Mouse (Mus musculus): ENCODE results near the gene Ticam1. TPM values are rescaled to one million over a fixed set of nuclear protein-coding genes. Genes with fewer than 3 reads are reported as not detected.

Ticam1 gene
- total RNA-seq, 2 experiments from 2014 or later: 6.1 to 7.1 TPM

DNA sequence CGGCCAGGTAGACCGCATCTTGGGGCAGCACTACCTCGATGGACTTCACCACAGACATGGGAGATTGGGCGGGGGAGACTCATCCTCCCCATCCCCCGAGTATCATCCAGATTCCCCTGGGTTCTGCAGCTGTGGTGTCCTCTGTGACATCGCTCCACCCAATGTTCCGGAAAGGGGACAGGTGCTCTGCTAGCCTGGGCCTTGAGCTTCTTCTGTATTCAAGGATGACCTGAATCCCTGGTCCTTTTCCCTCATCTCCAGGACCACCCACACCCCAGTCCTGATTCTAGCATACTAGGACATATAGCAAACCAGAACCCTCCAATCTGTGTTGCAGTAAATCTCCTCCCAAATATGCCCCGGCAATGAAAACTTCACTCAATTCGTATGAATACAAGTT, 23.6 kb upstream of the Ticam1 start, which contains the start of gene Arrdc5:
Gene Arrdc5, minus strand, starts transcription at position 101 of the 400 bp plus-strand sequence.
- DNase-seq (ENCODE audit: low spot score in 2 of 2): no peak
- TF ChIP-seq CTCF (conservative IDR thresholded peaks at IDR 0.05): no peak
- Histone ChIP-seq H3K4me3 (no peak within 1 kb of the TSS), H3K27ac (no peak within 1 kb of the TSS)

DNA sequence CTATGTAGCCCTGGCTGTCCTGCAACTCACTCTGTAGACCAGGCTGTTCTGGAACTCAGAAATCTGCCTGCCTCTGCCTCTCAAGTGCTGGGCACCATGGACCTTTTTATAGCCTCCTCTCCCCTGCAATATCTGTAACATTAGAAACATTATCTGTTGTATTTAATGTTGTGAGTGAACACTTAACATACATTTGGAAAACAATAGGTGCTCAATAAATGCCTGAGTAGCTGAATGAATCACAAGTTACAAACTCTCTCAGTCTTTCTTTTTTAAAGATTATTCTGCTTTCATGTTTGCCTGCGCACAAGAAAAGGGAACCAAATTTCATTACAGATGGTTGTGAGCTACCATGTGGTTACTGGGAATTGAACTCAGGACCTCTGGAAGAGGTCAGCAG, 21.7 kb upstream of the Ticam1 start:
- no peak for TF ChIP-seq CTCF (conservative IDR thresholded peaks at IDR 0.05)
- Histone ChIP-seq H3K4me3 (no peak overlapping the region), H3K27ac (no peak overlapping the region)
- DNase-seq (ENCODE audit: low spot score in 2 of 2): no peak

DNA sequence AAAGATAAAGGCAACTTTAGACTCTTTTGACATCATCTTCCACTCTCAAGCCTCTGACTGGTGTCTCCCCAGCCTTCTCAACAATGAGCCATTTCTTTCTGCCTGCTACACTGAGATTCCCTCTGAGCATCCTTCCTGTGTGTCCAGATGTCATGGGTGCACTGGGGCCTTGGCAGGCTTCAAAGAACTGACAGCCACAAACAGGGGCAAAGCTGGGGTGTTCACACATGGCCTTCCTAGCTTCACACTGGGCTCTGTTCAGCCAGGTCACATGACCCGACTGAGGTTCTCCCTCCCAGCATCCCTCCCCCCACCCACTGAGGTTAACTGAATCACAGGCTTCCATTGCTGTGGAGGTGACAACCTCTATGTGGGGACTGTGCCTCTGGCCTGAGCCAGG, 19.6 kb upstream of the Ticam1 start:
- DNase-seq (ENCODE audit: low spot score in 2 of 2): no peak
- H3K4me3 ChIP-seq: no peak overlapping the region
- TF ChIP-seq CTCF (conservative IDR thresholded peaks at IDR 0.05): no peak
- H3K27ac ChIP-seq: no peak overlapping the region

DNA sequence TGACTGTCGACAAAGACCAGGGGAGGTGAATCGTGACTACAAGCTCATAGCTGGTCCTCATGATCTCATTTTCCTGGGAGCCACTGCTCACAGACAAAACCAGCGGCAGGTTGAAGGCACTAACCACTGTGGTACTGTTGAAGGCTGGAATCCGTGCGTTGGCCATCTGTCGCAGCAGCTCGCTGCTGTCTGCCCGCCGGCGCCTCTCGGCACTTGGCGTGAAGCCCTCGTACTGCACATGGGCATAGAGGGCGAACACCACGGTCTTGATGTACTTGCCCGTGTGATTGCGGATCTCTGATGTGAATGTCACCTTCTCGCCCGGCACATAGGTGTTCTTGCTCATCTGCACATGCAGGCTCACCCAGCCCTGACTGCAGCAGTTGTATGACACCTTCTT, 17.7 kb upstream of the Ticam1 start:
- no peak overlapping the region for H3K27ac ChIP-seq
- peak in 1 of 2 experiments; percentile 27 for DNase-seq (ENCODE audit: low spot score in 2 of 2)
- no peak for TF ChIP-seq CTCF (conservative IDR thresholded peaks at IDR 0.05)
- no peak overlapping the region for H3K4me3 ChIP-seq

DNA sequence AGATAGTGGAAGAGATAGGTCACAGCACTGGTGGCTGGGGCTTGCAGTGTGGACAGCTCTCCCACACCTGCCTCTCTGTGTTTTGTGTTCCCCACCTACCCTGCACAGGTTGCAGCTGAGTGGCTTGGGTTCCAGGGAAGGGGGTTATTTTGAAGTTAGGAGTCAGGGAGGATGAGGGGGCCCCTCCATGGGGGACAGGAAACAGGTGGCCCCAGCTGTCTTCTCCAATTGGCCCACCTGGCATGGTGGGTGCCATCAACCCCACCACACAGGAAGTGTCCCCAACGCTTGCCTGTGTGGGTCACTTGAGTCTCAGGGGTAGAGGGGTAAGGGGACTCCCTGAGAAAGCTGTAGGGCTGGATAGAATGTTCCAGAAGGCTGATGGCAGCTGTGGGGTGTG, 16.7 kb upstream of the Ticam1 start:
- no peak for TF ChIP-seq CTCF (conservative IDR thresholded peaks at IDR 0.05)
- H3K4me3 ChIP-seq: no peak overlapping the region
- no peak for DNase-seq (ENCODE audit: low spot score in 2 of 2)
- H3K27ac ChIP-seq: no peak overlapping the region

DNA sequence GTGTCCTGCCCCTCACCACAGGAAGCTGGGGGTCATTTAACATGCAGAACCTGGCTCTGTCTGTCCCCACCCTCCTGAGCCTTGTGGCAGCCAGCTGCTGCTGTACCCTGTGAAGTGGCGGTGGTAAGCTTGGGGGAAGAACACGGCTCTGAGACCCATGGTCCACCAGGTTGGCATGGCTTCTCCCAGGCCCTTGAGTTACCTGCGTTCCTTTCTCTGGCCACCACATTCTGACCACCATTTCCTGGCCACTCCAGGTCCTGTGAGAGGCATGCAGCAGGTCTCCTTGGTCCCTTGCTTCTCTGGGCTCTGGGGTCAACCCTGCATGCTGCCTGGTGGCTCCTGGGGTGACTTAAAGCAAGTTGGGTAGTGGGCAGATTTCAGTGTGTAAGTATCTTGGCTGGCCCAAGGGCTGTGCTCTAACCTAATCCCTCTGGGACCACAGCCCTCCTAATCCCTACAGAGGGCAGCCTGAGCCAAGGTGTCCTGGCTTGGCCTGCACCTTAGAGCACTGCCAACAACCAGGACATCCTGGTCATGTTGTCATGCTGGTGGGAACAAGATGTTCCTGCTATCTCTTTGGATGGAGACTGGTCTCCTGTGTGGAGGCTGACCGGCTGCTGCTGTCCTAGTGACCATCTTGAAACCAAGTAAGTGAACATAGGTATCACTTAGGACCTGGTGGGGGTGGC, 16.1 kb upstream of the Ticam1 start, which contains the start of gene Plin3:
Gene Plin3, minus strand, starts transcription at position 343 of the 692 bp plus-strand sequence.
- TF ChIP-seq CTCF (conservative IDR thresholded peaks at IDR 0.05): no peak
- H3K4me3 ChIP-seq: no peak within 1 kb of the TSS
- peak within 1 kb of the TSS; percentile 87; the same call in 1 of the 2 replicates for H3K27ac ChIP-seq
- DNase-seq (ENCODE audit: low spot score in 2 of 2): no peak

DNA sequence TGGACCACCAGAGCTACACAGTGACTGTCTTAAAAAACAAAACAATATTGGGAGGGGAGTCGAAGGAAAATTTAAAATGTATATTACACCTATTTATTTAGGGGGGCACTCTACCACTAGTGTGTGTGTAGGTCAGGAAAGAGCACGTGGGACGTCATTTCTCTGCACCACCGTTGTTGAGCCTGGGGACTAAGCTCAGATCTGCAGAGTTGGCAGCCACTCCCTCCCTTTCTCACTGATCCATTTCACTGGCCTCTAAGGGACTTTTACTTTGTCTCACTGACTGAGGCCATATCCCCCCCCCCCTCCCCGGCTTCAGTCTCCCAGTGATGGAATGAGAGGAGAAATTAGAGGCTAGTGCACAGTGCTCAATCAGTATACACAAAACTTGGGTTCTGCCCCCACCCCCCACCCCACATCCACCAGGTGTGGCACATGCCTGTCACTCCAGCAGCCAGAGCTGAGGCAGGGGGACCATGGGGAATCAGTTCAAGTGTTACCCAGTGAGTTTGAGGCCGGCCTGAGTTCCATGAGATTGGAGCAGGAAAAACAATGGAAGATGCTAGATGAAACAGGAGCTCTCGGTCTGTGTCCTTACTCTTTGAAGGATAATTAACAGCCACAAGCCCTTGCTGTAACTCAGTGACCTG, 15.4 kb upstream of the Ticam1 start:
- no peak for DNase-seq (ENCODE audit: low spot score in 2 of 2)
- no peak overlapping the region for H3K4me3 ChIP-seq
- no peak for TF ChIP-seq CTCF (conservative IDR thresholded peaks at IDR 0.05)
- peak overlapping the region; percentile 87; the same call in 1 of the 2 replicates for H3K27ac ChIP-seq

DNA sequence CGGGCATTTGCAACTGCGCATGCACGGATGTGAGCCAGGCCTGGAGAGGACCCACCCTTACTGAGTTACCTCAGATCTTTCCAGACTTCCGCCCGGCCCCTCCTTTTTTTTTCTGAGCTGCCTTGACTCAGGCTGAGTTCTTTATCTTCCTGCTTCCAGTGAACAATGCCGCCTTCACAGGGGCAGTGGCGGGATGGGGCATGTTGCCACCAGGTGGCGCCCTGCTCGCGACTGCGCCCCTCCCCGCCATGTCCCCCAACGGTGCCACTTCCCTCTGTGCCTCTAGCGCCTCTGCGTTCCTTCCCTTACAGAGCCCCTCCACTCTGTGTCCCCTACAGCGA, 14.6 kb upstream of the Ticam1 start:
- peak; percentile 60 to 68 for DNase-seq (ENCODE audit: low spot score in 2 of 2)
- peak overlapping the region; percentile 48 for H3K4me3 ChIP-seq
- peak overlapping the region; percentile 87 for H3K27ac ChIP-seq
- peak; percentile 96 for TF ChIP-seq CTCF (conservative IDR thresholded peaks at IDR 0.05)

DNA sequence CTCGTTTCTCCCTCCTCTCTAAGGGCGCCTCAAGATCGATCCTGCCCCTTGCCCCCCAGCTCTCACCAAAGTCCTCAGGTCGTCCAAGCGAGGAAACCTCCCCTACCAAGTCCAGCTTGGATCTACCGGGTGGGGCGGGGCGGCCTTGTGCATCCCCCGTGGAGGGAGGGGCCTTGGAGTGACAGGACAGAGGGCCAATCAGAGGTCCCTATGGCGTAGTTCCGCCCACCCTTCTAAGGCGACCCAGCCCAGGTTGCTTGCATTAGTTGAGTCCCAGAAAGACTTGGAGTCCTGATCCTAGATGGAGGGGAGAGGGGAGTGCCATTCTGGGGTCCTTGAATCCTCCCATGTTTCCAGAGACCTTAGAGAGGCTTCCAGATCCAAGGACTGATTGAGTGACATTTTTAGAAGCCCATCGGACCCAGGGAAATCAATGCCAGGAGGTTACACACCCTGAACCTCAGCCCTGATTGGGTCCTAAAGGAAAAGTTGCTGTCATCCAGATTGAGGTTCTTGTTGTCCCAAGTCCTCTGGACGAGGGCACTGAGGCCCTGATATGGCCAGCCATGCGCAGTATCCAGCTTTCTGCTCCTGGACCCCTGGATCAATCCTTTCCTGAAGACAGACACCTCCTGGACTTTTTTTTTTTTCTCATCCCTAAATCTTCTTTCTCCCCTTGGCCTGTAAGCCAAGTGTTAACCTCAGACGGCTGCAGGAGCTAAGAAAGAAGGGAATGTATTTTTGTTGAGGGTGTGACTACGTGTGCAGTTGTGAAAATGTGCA, 14.0 kb upstream of the Ticam1 start:
- Histone ChIP-seq H3K27ac (peak overlapping the region; percentile 87), H3K4me3 (peak overlapping the region; percentile 48)
- no peak for TF ChIP-seq CTCF (conservative IDR thresholded peaks at IDR 0.05)
- DNase-seq (ENCODE audit: low spot score in 2 of 2): peak; percentile 63 to 76

DNA sequence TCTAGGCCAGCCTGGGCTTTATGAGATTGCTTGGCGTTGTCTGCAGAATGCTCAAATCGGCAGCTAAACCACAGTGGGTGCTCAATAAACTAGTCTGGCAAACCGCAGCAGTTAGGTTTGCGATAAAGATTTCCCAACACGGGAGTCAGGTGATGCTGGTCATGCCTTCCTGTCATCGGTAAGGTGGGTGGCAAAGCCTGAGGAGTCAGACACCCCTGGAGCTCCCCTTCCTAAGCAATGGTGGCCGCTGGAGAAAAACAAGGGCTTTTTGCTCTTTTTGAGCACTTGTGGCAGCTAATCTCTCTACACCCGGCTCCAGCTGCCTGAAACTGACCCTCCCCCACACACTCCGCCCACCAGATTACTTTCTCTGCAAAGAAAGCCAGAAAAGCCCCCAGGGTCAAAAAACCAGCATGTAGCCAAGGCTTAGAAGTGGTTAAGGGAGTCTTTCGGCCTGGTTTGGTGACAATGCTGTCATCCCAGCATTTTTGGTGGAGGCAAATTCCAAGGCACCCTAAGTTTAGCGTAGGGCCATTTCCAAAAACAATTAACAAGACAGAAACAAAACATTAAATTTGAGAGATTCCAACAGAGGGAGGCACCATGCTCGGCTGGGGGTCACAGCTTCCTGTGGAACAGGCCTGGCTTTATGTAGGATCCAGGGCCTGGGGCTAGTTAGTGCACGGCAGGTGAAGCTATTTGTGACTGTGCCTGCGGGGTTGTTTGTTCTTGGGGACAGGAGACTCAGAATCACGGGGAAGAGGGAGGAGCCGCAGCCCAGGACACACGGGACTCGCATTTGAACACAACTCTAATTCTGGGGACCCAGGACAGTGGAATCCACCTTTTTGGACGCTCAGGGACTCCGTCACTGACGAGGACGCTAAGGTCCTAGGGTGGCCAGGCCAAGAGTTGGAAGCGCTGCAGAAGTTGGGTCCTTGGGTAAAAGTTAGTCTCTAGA, 13.1 kb upstream of the Ticam1 start:
- DNase-seq (ENCODE audit: low spot score in 2 of 2): no peak
- peak overlapping the region; percentile 87 for H3K27ac ChIP-seq
- TF ChIP-seq CTCF (conservative IDR thresholded peaks at IDR 0.05): no peak
- peak overlapping the region; percentile 48 for H3K4me3 ChIP-seq

DNA sequence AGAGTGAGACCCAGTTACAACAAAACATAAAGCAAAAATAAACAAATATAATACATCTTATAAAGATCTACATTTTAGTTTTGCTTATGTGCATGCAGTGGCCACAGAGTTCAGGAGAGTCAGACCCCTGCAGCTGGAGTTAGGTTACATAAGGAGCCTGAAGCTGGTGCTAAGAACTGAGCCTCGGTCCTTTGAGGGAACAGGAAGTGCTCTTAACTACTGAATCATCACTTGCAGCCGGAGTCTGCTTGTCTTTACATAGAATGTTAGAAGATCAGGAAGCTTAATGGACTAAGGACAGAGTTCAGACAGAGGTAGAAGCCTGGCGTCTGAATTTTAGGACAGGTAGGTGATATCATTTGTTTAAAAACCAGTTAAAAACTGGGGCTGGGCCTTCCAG, 12.3 kb upstream of the Ticam1 start:
- TF ChIP-seq CTCF (conservative IDR thresholded peaks at IDR 0.05): no peak
- peak overlapping the region; percentile 87 for H3K27ac ChIP-seq
- no peak for DNase-seq (ENCODE audit: low spot score in 2 of 2)
- H3K4me3 ChIP-seq: no peak overlapping the region; the same call in 1 of the 2 replicates

DNA sequence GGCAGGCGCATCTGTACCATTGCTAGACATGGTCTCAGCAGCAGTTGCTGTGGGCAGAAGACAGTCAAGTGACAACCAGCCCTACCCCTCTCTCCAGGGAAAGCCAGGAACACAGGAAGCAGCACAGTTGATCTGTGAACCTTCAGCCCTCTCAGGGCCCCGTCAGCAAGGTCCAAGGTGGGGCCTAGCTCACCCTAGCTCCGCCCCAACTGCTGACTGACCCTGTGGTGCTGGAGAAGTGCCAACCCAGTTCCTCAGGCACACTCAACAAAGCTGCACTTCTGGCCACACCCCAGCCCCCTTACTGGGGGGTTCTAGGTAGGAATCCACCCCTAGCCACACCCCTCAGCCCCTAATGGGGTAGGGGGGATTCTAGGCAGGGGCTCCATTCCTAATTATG, 11.2 kb upstream of the Ticam1 start:
- DNase-seq (ENCODE audit: low spot score in 2 of 2): no peak
- no peak overlapping the region for H3K4me3 ChIP-seq
- no peak for TF ChIP-seq CTCF (conservative IDR thresholded peaks at IDR 0.05)
- H3K27ac ChIP-seq: peak overlapping the region; percentile 87; the same call in 1 of the 2 replicates
